Mouse (Mus musculus) kidney, adult 2 months (tissue): Measurements from ENCODE around the gene Ccin.

Experiments
- CTCF ChIP-seq: fragments of 200-500 bp; conservative IDR thresholded peaks from 2 replicates; pipeline ENCODE4 v1.5.1; 2011; ENCODE audit warnings: low read depth, mild to moderate bottlenecking, control low read depth, low read length, moderate library complexity, mixed read lengths; ENCODE audit not compliant: insufficient read depth, insufficient read length
- POLR2A ChIP-seq: fragments of 200-500 bp; IDR thresholded peaks from one replicate; pipeline ENCODE4 v1.6.1; 2011; ENCODE audit warnings: low read depth, low read length, control low read depth

DNA sequence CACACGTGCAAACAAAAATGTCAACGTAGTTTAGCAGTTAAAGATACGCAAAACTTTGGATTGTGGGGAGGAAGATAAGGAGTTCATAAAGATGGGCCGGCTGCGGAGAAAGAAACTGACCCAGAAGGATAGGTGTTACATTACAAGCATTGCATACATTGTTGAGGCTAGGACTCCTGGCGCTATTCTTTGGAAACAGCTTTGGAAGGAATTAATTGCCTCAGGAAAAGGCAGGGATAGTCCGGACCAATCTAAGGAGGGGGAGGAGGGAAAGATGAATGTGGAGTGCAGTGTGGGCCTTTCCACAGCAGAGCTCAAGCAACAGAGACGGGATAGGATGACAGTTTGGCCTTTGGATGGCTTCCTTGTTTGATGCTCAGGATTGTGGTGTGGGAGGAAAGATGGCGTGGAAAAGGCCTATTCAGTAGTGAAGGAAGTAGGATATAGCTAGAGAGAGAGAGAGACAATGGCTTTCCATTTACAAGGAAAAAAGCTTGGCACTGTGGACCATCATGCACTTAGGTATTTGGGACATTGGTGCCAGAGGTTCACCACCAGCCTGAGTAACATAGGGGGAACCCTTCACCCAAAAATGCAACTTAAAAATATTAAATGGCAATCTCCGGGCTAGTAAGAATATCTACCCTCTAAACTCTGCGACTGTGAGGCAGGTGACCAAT is 30.2 kb downstream of the Ccin start:
- no peak for TF ChIP-seq POLR2A
- TF ChIP-seq CTCF, result no peak
